Mouse (Mus musculus): ENCODE measurements at regions not wholly inside any gene's neighbourhood (a gene's known extent, or its start where the extent isn't known, plus 50 kb on each side); places are given as distances from the start of the nearest gene placed in this dataset.

DNA sequence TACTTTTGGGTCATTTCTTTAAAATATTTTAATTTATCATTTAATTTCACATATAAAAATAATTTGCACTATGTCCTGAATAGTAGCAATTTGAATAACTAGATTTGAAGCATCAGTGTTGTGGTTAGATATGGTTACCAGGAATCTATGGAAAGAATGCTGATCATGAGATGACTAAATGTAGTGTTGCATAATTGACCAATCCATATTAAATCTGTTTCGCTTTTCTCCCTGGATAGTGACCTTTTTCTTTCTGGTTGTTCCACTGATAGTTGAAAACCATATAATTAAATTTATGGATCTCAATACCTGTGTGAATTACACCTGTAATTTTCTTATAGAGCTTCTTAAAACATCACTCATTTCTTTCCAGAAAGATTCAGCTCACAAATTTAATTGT lies 1003.7 kb downstream of the Slc22a22 start:
- no peaks in the 10 kb centered on the region for H3K4me1 ChIP-seq (ENCODE audit: control insufficient read depth, insufficient read depth, low read length)
- TF ChIP-seq CTCF (IDR thresholded peaks at IDR 0.05; ENCODE audit: low read depth, low read length) (no peak), EP300 (IDR thresholded peaks at IDR 0.05; ENCODE audit: insufficient read depth, low read depth, low read length) (no peak)
- no peaks in the 10 kb centered on the region for H3K9me3 ChIP-seq (replicated peaks; ENCODE audit: control insufficient read depth, insufficient read depth, low read length, poor library complexity, severe bottlenecking)
- no peak overlapping the region for H3K9ac ChIP-seq (ENCODE audit: low read depth, poor library complexity, severe bottlenecking)
- H3K27ac ChIP-seq (ENCODE audit: insufficient read depth, low read length), result no peak overlapping the region
- no peak overlapping the region for H3K4me3 ChIP-seq (ENCODE audit: low read depth, low read length)
- no peaks in the 10 kb centered on the region for H3K36me3 ChIP-seq (ENCODE audit: control insufficient read depth, insufficient read depth, low read length, poor library complexity, severe bottlenecking)
- H3K27me3 ChIP-seq (ENCODE audit: control insufficient read depth, insufficient read depth, low read length, poor library complexity, severe bottlenecking), result no peaks in the 10 kb centered on the region

DNA sequence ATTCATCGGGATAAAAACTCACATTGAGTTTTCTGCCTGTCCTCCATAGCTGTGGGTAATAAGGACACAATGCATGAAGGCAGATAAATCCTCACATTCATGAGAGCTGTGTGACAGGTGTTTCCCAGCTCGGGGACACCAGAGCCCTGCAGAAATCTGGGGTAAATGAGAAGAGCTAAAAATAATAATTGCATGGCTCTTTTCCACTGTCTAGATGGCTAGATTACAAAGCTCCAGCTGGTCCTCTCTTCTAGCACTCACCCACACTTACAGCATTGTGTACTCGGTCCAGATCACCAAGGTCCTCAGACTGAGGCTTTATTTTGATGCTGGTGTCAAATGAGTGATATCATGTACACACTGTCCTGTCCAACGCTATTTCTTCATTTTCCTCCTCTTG lies 1025.5 kb downstream of the Slc22a22 start:
- Histone ChIP-seq H3K4me3 (ENCODE audit: low read depth, low read length) (no peak overlapping the region), H3K9ac (ENCODE audit: low read depth, poor library complexity, severe bottlenecking) (no peak overlapping the region), H3K36me3 (ENCODE audit: control insufficient read depth, insufficient read depth, low read length, poor library complexity, severe bottlenecking) (no peaks in the 10 kb centered on the region), H3K27me3 (ENCODE audit: control insufficient read depth, insufficient read depth, low read length, poor library complexity, severe bottlenecking) (no peaks in the 10 kb centered on the region), H3K4me1 (ENCODE audit: control insufficient read depth, insufficient read depth, low read length) (no peaks in the 10 kb centered on the region), H3K9me3 (replicated peaks; ENCODE audit: control insufficient read depth, insufficient read depth, low read length, poor library complexity, severe bottlenecking) (no peaks in the 10 kb centered on the region), H3K27ac (ENCODE audit: insufficient read depth, low read length) (no peak overlapping the region)
- TF ChIP-seq POLR2A (IDR thresholded peaks at IDR 0.05; ENCODE audit: insufficient read depth, low read length) (no peak), EP300 (IDR thresholded peaks at IDR 0.05; ENCODE audit: insufficient read depth, low read depth, low read length) (no peak), CTCF (IDR thresholded peaks at IDR 0.05; ENCODE audit: low read depth, low read length) (no peak)

DNA sequence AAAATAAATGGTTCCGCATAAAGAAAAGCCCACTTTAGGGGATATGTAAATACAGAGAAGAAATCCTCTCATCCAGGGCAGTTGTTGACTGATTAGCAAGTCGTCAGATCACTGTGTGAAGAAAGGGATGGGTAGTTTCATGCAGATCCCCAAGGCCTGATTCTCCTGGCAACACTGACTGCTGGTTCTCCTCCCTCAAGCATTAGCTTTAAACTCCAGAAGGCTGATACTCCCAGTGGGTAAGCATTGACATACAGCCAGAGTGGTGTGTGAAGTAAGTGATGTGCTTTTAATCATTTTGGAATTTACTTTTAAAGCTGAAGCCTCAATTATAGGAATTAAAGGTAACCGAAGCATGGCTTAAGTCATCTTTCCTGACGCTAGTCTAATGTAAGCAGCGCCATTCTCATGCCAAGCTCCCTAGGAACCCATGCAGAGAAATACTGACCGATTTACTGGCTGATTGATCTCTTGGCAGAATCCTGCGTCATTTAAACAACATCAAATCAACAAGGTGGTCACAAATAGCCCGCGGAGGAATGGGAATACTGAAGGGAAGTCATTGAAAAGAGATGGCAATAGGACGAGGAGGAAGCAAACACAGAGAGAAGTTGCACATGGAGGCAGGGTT lies 1029.3 kb downstream of the Slc22a22 start:
- Histone ChIP-seq H3K9me3 (replicated peaks; ENCODE audit: control insufficient read depth, insufficient read depth, low read length, poor library complexity, severe bottlenecking) (0 out of 2 replicates have a peak, but pooled peaks cover 2% of the 10 kb centered on the region), H3K36me3 (ENCODE audit: control insufficient read depth, insufficient read depth, low read length, poor library complexity, severe bottlenecking) (no peaks in the 10 kb centered on the region), H3K9ac (ENCODE audit: low read depth, poor library complexity, severe bottlenecking) (no peak overlapping the region), H3K27ac (ENCODE audit: insufficient read depth, low read length) (no peak overlapping the region), H3K27me3 (ENCODE audit: control insufficient read depth, insufficient read depth, low read length, poor library complexity, severe bottlenecking) (no peaks in the 10 kb centered on the region), H3K4me1 (ENCODE audit: control insufficient read depth, insufficient read depth, low read length) (no peaks in the 10 kb centered on the region), H3K4me3 (ENCODE audit: low read depth, low read length) (no peak overlapping the region)
- no peak for TF ChIP-seq EP300 (IDR thresholded peaks at IDR 0.05; ENCODE audit: insufficient read depth, low read depth, low read length)
- TF ChIP-seq POLR2A (IDR thresholded peaks at IDR 0.05; ENCODE audit: insufficient read depth, low read length), result no peak
- TF ChIP-seq CTCF (IDR thresholded peaks at IDR 0.05; ENCODE audit: low read depth, low read length), result no peak

DNA sequence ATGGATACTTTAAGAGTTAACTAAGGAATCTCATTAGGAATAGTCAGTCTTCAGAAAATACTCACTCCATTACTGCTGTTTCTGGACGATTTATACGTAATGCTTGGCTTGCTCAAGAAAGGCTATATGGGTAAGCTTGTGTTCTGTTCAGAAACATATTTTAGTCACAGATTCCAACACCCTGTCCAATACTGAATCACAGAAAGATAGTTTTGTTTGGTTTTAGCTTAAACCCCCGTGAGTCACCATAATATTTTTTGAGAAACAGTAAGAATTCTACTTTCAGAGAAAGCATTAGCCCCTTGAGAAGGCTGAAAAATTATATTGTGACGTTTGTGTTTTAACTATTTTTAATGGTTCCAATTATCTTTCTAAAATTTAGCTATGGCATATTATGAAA lies 1037.3 kb downstream of the Slc22a22 start:
- Histone ChIP-seq H3K9ac (ENCODE audit: low read depth, poor library complexity, severe bottlenecking) (no peak overlapping the region), H3K4me1 (ENCODE audit: control insufficient read depth, insufficient read depth, low read length) (no peaks in the 10 kb centered on the region), H3K27me3 (ENCODE audit: control insufficient read depth, insufficient read depth, low read length, poor library complexity, severe bottlenecking) (no peaks in the 10 kb centered on the region), H3K27ac (ENCODE audit: insufficient read depth, low read length) (no peak overlapping the region), H3K9me3 (replicated peaks; ENCODE audit: control insufficient read depth, insufficient read depth, low read length, poor library complexity, severe bottlenecking) (no peaks in the 10 kb centered on the region), H3K36me3 (ENCODE audit: control insufficient read depth, insufficient read depth, low read length, poor library complexity, severe bottlenecking) (no peaks in the 10 kb centered on the region), H3K4me3 (ENCODE audit: low read depth, low read length) (no peak overlapping the region)
- no peak for TF ChIP-seq EP300 (IDR thresholded peaks at IDR 0.05; ENCODE audit: insufficient read depth, low read depth, low read length)
- no peak for TF ChIP-seq CTCF (IDR thresholded peaks at IDR 0.05; ENCODE audit: low read depth, low read length)
- TF ChIP-seq POLR2A (IDR thresholded peaks at IDR 0.05; ENCODE audit: insufficient read depth, low read length), result no peak

DNA sequence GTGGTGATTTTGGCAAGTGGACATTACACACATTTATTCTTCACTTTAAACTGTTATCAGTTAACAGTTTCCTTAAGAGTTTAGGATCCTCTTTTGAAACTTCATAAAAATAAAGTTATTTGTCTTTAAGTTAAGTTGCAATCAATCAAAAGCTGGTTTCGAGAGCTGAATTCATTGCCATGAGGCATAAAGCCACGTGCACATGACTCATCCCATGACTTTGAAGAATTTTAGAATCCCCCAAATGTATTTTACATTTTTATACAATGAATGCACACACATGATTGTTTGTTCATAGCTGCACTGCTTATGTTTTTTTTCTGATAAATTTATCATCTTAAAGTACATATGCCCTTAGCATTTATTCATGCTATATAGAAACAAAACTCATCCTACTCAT lies 1039.1 kb downstream of the Slc22a22 start:
- H3K27ac ChIP-seq (ENCODE audit: insufficient read depth, low read length), result no peak overlapping the region
- H3K4me1 ChIP-seq (ENCODE audit: control insufficient read depth, insufficient read depth, low read length), result no peaks in the 10 kb centered on the region
- H3K36me3 ChIP-seq (ENCODE audit: control insufficient read depth, insufficient read depth, low read length, poor library complexity, severe bottlenecking), result no peaks in the 10 kb centered on the region
- no peak overlapping the region for H3K4me3 ChIP-seq (ENCODE audit: low read depth, low read length)
- no peaks in the 10 kb centered on the region for H3K9me3 ChIP-seq (replicated peaks; ENCODE audit: control insufficient read depth, insufficient read depth, low read length, poor library complexity, severe bottlenecking)
- H3K27me3 ChIP-seq (ENCODE audit: control insufficient read depth, insufficient read depth, low read length, poor library complexity, severe bottlenecking), result no peaks in the 10 kb centered on the region
- H3K9ac ChIP-seq (ENCODE audit: low read depth, poor library complexity, severe bottlenecking), result no peak overlapping the region
- no peak for TF ChIP-seq EP300 (IDR thresholded peaks at IDR 0.05; ENCODE audit: insufficient read depth, low read depth, low read length)
- TF ChIP-seq CTCF (IDR thresholded peaks at IDR 0.05; ENCODE audit: low read depth, low read length), result no peak
- no peak for TF ChIP-seq POLR2A (IDR thresholded peaks at IDR 0.05; ENCODE audit: insufficient read depth, low read length)

DNA sequence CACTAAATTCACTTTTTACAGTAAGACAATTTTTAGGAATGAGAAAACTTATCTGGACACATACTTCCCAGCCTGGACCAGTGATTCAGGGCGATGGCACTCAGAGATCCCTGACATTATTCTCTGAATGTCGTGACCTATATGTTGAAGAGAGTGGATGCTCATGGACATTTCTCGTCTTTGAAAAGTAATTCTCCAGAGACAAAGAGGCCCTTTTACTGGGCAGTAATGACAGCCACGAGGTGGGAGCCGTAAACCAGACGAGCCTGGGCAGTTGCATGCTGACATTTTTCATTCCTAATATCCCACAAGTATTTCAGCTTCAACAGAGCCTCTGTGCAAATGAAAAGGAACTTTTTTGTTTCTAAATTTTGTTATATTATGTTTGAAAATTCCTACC lies 1041.3 kb downstream of the Slc22a22 start:
- no peaks in the 10 kb centered on the region for H3K27me3 ChIP-seq (ENCODE audit: control insufficient read depth, insufficient read depth, low read length, poor library complexity, severe bottlenecking)
- no peak overlapping the region for H3K27ac ChIP-seq (ENCODE audit: insufficient read depth, low read length)
- H3K4me3 ChIP-seq (ENCODE audit: low read depth, low read length), result no peak overlapping the region
- TF ChIP-seq CTCF (IDR thresholded peaks at IDR 0.05; ENCODE audit: low read depth, low read length) (no peak), EP300 (IDR thresholded peaks at IDR 0.05; ENCODE audit: insufficient read depth, low read depth, low read length) (no peak), POLR2A (IDR thresholded peaks at IDR 0.05; ENCODE audit: insufficient read depth, low read length) (no peak)
- H3K9ac ChIP-seq (ENCODE audit: low read depth, poor library complexity, severe bottlenecking), result no peak overlapping the region
- no peaks in the 10 kb centered on the region for H3K36me3 ChIP-seq (ENCODE audit: control insufficient read depth, insufficient read depth, low read length, poor library complexity, severe bottlenecking)
- no peaks in the 10 kb centered on the region for H3K9me3 ChIP-seq (replicated peaks; ENCODE audit: control insufficient read depth, insufficient read depth, low read length, poor library complexity, severe bottlenecking)
- no peaks in the 10 kb centered on the region for H3K4me1 ChIP-seq (ENCODE audit: control insufficient read depth, insufficient read depth, low read length)
